Mouse (Mus musculus) MEL (cell line): ENCODE measurements at regions not wholly inside any gene's neighbourhood (a gene's known extent, or its start where the extent isn't known, plus 50 kb on each side); places are given as distances from the start of the nearest gene placed in this dataset.

Source experiments
- DNase-seq: peaks from one replicate; pipeline ENCODE4 v3.0.0; 2011; ENCODE audit warnings: low read depth, low spot score
- H3K27ac ChIP-seq: 2 replicates; pipeline ENCODE4 v1.5.1; 2012; ENCODE audit warnings: low read depth, mild to moderate bottlenecking, control low read depth, low read length, moderate library complexity; ENCODE audit not compliant: control insufficient read depth
- H3K27me3 ChIP-seq, 2 experiments: fragments of 150-350 bp in 1 of 2; sonication (generic) in 1 of 2; 2 replicates each; pipeline ENCODE4 v1.6.1; 2012; ENCODE audit warnings: low read length in 2 of 2, mild to moderate bottlenecking in 2 of 2, improper control_type of control experiment in 1 of 2, moderate library complexity in 1 of 2; ENCODE audit not compliant: insufficient read depth in 2 of 2, control insufficient read depth in 1 of 2
- H3K36me3 ChIP-seq, 2 experiments: 2 replicates each; pipeline ENCODE4 v1.6.1; 2012 to 2014; ENCODE audit warnings: low read length in 2 of 2, improper control_type of control experiment in 1 of 2, inconsistent platforms in 1 of 2, mild to moderate bottlenecking in 1 of 2; ENCODE audit not compliant: insufficient read depth in 2 of 2, control insufficient read depth in 1 of 2
- H3K4me1 ChIP-seq, 2 experiments: fragments of 150-350 bp in 1 of 2; sonication (generic) in 1 of 2; 2 replicates each; pipeline ENCODE4 v1.6.1; 2012; ENCODE audit warnings: low read length in 2 of 2, improper control_type of control experiment in 1 of 2, mild to moderate bottlenecking in 1 of 2; ENCODE audit not compliant: insufficient read depth in 2 of 2, control insufficient read depth in 1 of 2
- H3K4me3 ChIP-seq, 2 experiments: fragments of 150-350 bp in 1 of 2; sonication (generic) in 1 of 2; 2 replicates each; pipeline ENCODE4 v1.5.1; 2012; ENCODE audit warnings: low read depth in 2 of 2, low read length in 2 of 2, mild to moderate bottlenecking in 2 of 2, moderate library complexity in 2 of 2, control low read depth in 1 of 2, improper control_type of control experiment in 1 of 2; ENCODE audit not compliant: control insufficient read depth in 1 of 2, insufficient read depth in 1 of 2
- H3K79me2 ChIP-seq: 2 replicates; pipeline ENCODE4 v1.6.1; 2012; ENCODE audit warnings: mild to moderate bottlenecking, low read length, moderate library complexity; ENCODE audit not compliant: control insufficient read depth, poor library complexity, insufficient read depth
- H3K9ac ChIP-seq: 2 replicates; pipeline ENCODE4 v1.6.1; 2012; ENCODE audit warnings: low read depth, mild to moderate bottlenecking, control low read depth, low read length, moderate library complexity; ENCODE audit not compliant: control insufficient read depth, poor library complexity, severe bottlenecking
- H3K9me3 ChIP-seq: fragments of 150-350 bp; sonication (generic); replicated peaks from 2 replicates; pipeline ENCODE4 v1.6.1; 2012; ENCODE audit warnings: mild to moderate bottlenecking, low read length, improper control_type of control experiment, moderate library complexity; ENCODE audit not compliant: insufficient read depth
- CHD1 ChIP-seq: IDR thresholded peaks from 2 replicates; pipeline ENCODE4 v1.6.1; 2012; ENCODE audit warnings: low read depth, mild to moderate bottlenecking, inconsistent platforms, low read length, improper control_type of control experiment
- CTCF ChIP-seq, 3 experiments: IDR thresholded peaks in 2 of 3; conservative IDR thresholded peaks in 1 of 3; 2 replicates each; pipeline ENCODE4 v1.5.1; 2011 to 2012; ENCODE audit warnings: low read length in 3 of 3, low read depth in 2 of 3, mild to moderate bottlenecking in 2 of 3, improper control_type of control experiment in 1 of 3, inconsistent platforms in 1 of 3, mixed read lengths in 1 of 3, moderate library complexity in 1 of 3; ENCODE audit not compliant: control insufficient read depth in 1 of 3, insufficient read depth in 1 of 3, poor library complexity in 1 of 3, severe bottlenecking in 1 of 3
- E2F4 ChIP-seq: IDR thresholded peaks from 2 replicates; pipeline ENCODE4 v1.6.1; 2011; ENCODE audit warnings: low read depth, low read length, improper control_type of control experiment, borderline replicate concordance
- ELF1 ChIP-seq: IDR thresholded peaks from 2 replicates; pipeline ENCODE4 v1.6.1; 2014; ENCODE audit warnings: low read depth, mild to moderate bottlenecking, inconsistent platforms, low read length, improper control_type of control experiment, moderate library complexity
- GABPA ChIP-seq: IDR thresholded peaks from 2 replicates; pipeline ENCODE4 v1.6.1; 2012; ENCODE audit warnings: low read depth, mild to moderate bottlenecking, inconsistent platforms, low read length, improper control_type of control experiment, moderate library complexity
- GATA1 ChIP-seq: IDR thresholded peaks from 2 replicates; pipeline ENCODE4 v1.6.1; 2011; ENCODE audit warnings: low read depth, low read length, improper control_type of control experiment
- HCFC1 ChIP-seq: IDR thresholded peaks from 2 replicates; pipeline ENCODE4 v1.6.1; 2012; ENCODE audit warnings: low read depth, mild to moderate bottlenecking, inconsistent platforms, low read length, improper control_type of control experiment, moderate library complexity
- JUND ChIP-seq: IDR thresholded peaks from 2 replicates; pipeline ENCODE4 v1.6.1; 2011; ENCODE audit warnings: low read depth, mild to moderate bottlenecking, improper control_type of control experiment, low read length
- KAT2A ChIP-seq: conservative IDR thresholded peaks from 2 replicates; pipeline ENCODE4 v1.6.1; 2012; ENCODE audit warnings: low read depth, low read length, improper control_type of control experiment, inconsistent platforms
- MAFK ChIP-seq: IDR thresholded peaks from 2 replicates; pipeline ENCODE4 v1.6.1; 2011; ENCODE audit warnings: low read depth, mild to moderate bottlenecking, low read length, improper control_type of control experiment, borderline replicate concordance
- MEF2A ChIP-seq: IDR thresholded peaks from 2 replicates; pipeline ENCODE4 v1.6.1; 2014; ENCODE audit warnings: low read depth, mild to moderate bottlenecking, inconsistent platforms, low read length, improper control_type of control experiment; ENCODE audit not compliant: poor library complexity, insufficient replicate concordance, severe bottlenecking; ENCODE audit errors: extremely low read depth
- MXI1 ChIP-seq: IDR thresholded peaks from 2 replicates; pipeline ENCODE4 v1.6.1; 2011; ENCODE audit warnings: mild to moderate bottlenecking, low read depth, low read length, improper control_type of control experiment
- MYB ChIP-seq: IDR thresholded peaks from 2 replicates; pipeline ENCODE4 v1.6.1; 2011; ENCODE audit warnings: mild to moderate bottlenecking, low read depth, low read length, improper control_type of control experiment
- NRF1 ChIP-seq: IDR thresholded peaks from 2 replicates; pipeline ENCODE4 v1.6.1; 2014; ENCODE audit warnings: low read depth, mild to moderate bottlenecking, inconsistent platforms, low read length, improper control_type of control experiment, moderate library complexity; ENCODE audit not compliant: poor library complexity, insufficient read depth, severe bottlenecking
- POLR2A ChIP-seq, 2 experiments: IDR thresholded peaks; 2 replicates each; pipeline ENCODE4 v1.6.1; 2011 to 2012; ENCODE audit warnings: low read length in 2 of 2, mild to moderate bottlenecking in 2 of 2, control low read depth in 1 of 2, improper control_type of control experiment in 1 of 2, low read depth in 1 of 2, moderate library complexity in 1 of 2; ENCODE audit not compliant: control insufficient read depth in 1 of 2, insufficient read depth in 1 of 2, poor library complexity in 1 of 2
- POLR2AphosphoS2 ChIP-seq: IDR thresholded peaks from 2 replicates; pipeline ENCODE4 v1.6.1; 2011; ENCODE audit warnings: low read length, improper control_type of control experiment
- POLR2AphosphoS5 ChIP-seq: IDR thresholded peaks from 2 replicates; pipeline ENCODE4 v1.6.1; 2012; ENCODE audit warnings: low read depth, borderline replicate concordance, mild to moderate bottlenecking, inconsistent platforms, low read length, moderate library complexity, mixed read lengths
- RAD21 ChIP-seq: IDR thresholded peaks from 2 replicates; pipeline ENCODE4 v1.6.1; 2011; ENCODE audit warnings: mild to moderate bottlenecking, low read depth, low read length, improper control_type of control experiment
- RCOR1 ChIP-seq: IDR thresholded peaks from 2 replicates; pipeline ENCODE4 v1.6.1; 2012; ENCODE audit warnings: low read depth, mild to moderate bottlenecking, inconsistent platforms, low read length, improper control_type of control experiment
- SIN3A ChIP-seq: IDR thresholded peaks from 2 replicates; pipeline ENCODE4 v1.6.1; 2012; ENCODE audit warnings: low read length, improper control_type of control experiment, inconsistent platforms
- SMC3 ChIP-seq: IDR thresholded peaks from 2 replicates; pipeline ENCODE4 v1.6.1; 2011; ENCODE audit warnings: low read depth, low read length, improper control_type of control experiment
- TAL1 ChIP-seq: IDR thresholded peaks from 2 replicates; pipeline ENCODE4 v1.6.1; 2012; ENCODE audit warnings: mild to moderate bottlenecking, inconsistent platforms, low read length, moderate library complexity, mixed read lengths
- TBP ChIP-seq: IDR thresholded peaks from 2 replicates; pipeline ENCODE4 v1.8.0; 2011; ENCODE audit warnings: low read depth, low read length, improper control_type of control experiment
- UBTF ChIP-seq: IDR thresholded peaks from 2 replicates; pipeline ENCODE4 v1.6.1; 2012; ENCODE audit warnings: low read depth, mild to moderate bottlenecking, inconsistent platforms, low read length, improper control_type of control experiment, moderate library complexity, borderline replicate concordance; ENCODE audit not compliant: insufficient read depth
- USF1 ChIP-seq: IDR thresholded peaks from 2 replicates; pipeline ENCODE4 v1.6.1; 2014; ENCODE audit warnings: low read depth, mild to moderate bottlenecking, inconsistent platforms, low read length, improper control_type of control experiment, moderate library complexity
- USF2 ChIP-seq, 2 experiments: IDR thresholded peaks; 2 replicates each; pipeline ENCODE4 v1.6.1; 2011 to 2012; ENCODE audit warnings: improper control_type of control experiment in 2 of 2, low read length in 2 of 2, borderline replicate concordance in 1 of 2, inconsistent platforms in 1 of 2, low read depth in 1 of 2, mild to moderate bottlenecking in 1 of 2; ENCODE audit not compliant: insufficient read depth in 1 of 2
- ZC3H11A ChIP-seq: IDR thresholded peaks from 2 replicates; pipeline ENCODE4 v1.6.1; 2012; ENCODE audit warnings: low read depth, mild to moderate bottlenecking, inconsistent platforms, low read length, improper control_type of control experiment
- ZKSCAN1 ChIP-seq: IDR thresholded peaks from 2 replicates; pipeline ENCODE4 v1.6.1; 2012; ENCODE audit warnings: low read depth, mild to moderate bottlenecking, inconsistent platforms, low read length, improper control_type of control experiment, moderate library complexity
- ZMIZ1 ChIP-seq: IDR thresholded peaks from 2 replicates; pipeline ENCODE4 v1.6.1; 2012; ENCODE audit warnings: low read depth, mild to moderate bottlenecking, inconsistent platforms, low read length, improper control_type of control experiment, moderate library complexity
- ZNF384 ChIP-seq: IDR thresholded peaks from 2 replicates; pipeline ENCODE4 v1.6.1; 2012; ENCODE audit warnings: low read depth, mild to moderate bottlenecking, inconsistent platforms, low read length, improper control_type of control experiment

DNA sequence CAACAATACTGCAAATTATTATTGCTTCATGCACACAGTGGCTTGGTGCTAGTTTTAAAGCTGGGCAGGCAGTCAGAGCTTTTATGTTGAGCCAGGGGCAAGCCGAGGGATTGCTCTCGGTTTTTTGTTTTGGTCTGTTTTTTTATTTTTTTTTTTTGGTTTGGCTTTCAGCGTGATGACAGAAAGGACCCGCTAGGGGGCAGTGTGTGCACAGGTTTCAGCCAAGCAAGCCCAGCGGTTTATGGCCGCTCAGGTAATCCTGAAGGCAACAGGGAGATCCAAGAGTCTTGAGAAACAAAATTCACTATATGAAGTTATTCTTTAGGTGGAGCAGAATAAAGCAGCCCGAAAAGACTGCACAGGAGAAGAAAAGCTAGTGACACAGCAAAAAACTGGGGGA lies 261.6 kb upstream of the Pard3b start:
- TF ChIP-seq POLR2AphosphoS5 (no peak), POLR2AphosphoS2 (no peak), KAT2A (no peak), USF2 (IDR thresholded peaks at IDR 0.05; ENCODE audit: borderline replicate concordance in 1 of 2, insufficient read depth in 1 of 2, low read depth in 1 of 2, low read length in 2 of 2) (no peak), ZC3H11A (peak; percentile 36; the same call in 1 of the 2 replicates), ELF1 (no peak), SIN3A (no peak), MEF2A (no peak), RCOR1 (no peak), UBTF (no peak), NRF1 (no peak), GABPA (no peak), ZNF384 (peak; percentile 92), ZMIZ1 (no peak), POLR2A (IDR thresholded peaks at IDR 0.05; ENCODE audit: control insufficient read depth in 1 of 2, insufficient read depth in 1 of 2, low read depth in 1 of 2, low read length in 2 of 2, poor library complexity in 1 of 2) (no peak), TAL1 (no peak), RAD21 (peak; percentile 76), MYB (no peak), CTCF (IDR thresholded peaks at IDR 0.05 in 2 of 3, conservative IDR thresholded peaks at IDR 0.05 in 1 of 3; ENCODE audit: control insufficient read depth in 1 of 3, insufficient read depth in 1 of 3, low read depth in 2 of 3, low read length in 3 of 3, poor library complexity in 1 of 3, severe bottlenecking in 1 of 3) (peak; percentile 36 to 81 (median 66)), TBP (no peak), JUND (no peak), SMC3 (peak; percentile 57), GATA1 (no peak), ZKSCAN1 (0 out of 2 replicates have a peak, but pooled peaks have one; percentile 41), HCFC1 (no peak), E2F4 (no peak), USF1 (no peak), MAFK (no peak), CHD1 (no peak), MXI1 (no peak)
- TF ChIP-seq, all 39 proteins: peak for 6
- no peaks in the 10 kb centered on the region for H3K27me3 ChIP-seq
- no peak overlapping the region for H3K27ac ChIP-seq
- no peak overlapping the region for H3K9ac ChIP-seq
- peak; percentile 47 for DNase-seq
- no peaks in the 10 kb centered on the region for H3K36me3 ChIP-seq
- no peaks in the 10 kb centered on the region for H3K4me1 ChIP-seq
- H3K4me3 ChIP-seq = no peak overlapping the region
- no peaks in the 10 kb centered on the region for H3K9me3 ChIP-seq
- H3K79me2 ChIP-seq = no peaks in the 10 kb centered on the region
